Mouse (Mus musculus) embryonic fibroblast, embryonic 13.5 days (primary cell): ENCODE measurements around the gene Ccdc152.

ENCODE experiments used
- CTCF ChIP-seq: IDR thresholded peaks from 2 replicates; pipeline ENCODE4 v1.5.1; 2011; ENCODE audit warnings: mild to moderate bottlenecking, control low read depth, low read length, moderate library complexity, borderline replicate concordance; ENCODE audit not compliant: insufficient read depth
- POLR2A ChIP-seq: IDR thresholded peaks from 2 replicates; pipeline ENCODE4 v1.6.1; 2011; ENCODE audit warnings: low read depth, mild to moderate bottlenecking, control low read depth, low read length, moderate library complexity

- TF ChIP-seq CTCF: no peak
- no peak for TF ChIP-seq POLR2A
Measured at GRCm38 (mm10) chr15:3268247-3268646, 35.1 kb downstream of the Ccdc152 start, which contains the start of gene Selenop.
